In the genomic region with DNA sequence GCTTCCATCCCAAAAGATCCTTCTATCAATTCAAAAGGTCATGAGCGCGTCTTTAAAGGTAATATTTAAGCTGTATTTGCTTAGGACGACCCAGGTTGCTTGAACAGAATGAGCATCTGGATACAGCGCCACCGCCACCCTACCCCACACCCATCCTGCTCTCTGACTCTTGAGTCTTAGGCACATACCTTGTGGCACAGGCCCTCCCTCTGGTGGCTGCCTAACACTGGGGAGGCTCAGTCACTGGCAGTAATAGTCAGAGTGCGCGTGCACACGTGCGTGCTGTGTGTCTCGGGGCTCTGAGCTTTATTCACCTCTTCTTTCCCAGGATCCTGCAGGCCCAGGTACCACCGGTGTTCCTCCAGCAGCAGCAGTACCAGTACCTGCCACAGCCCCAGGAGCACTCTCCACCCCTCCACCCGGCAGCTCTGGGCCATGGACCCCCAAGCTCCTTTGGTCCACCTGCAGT, we compare ENCODE assay signal across 7 mouse cellular contexts. TPM values are rescaled to one million over a fixed set of nuclear protein-coding genes. Genes with fewer than 3 reads are reported as not detected.
DNase-seq lines count a peak whose midpoint lies in the region; ATAC-seq lines count a peak whose summit lies in the region.

No protein-coding gene starts in this region.

- no peaks in the 10 kb centered on the region for H3K9me3 ChIP-seq in megakaryocyte, embryonic 14.5 days
- H3K9me3 ChIP-seq in heart, embryonic 15.5 days (replicated peaks) = no peaks in the 10 kb centered on the region
- no peaks in the 10 kb centered on the region for H3K9me3 ChIP-seq in limb, embryonic 12.5 days

- ATAC-seq in megakaryocyte, adult 5-6 weeks (ENCODE audit: poor library complexity, severe bottlenecking) = no peak
- ATAC-seq in heart, embryonic 15.5 days (replicated peaks; ENCODE audit: insufficient number of reproducible peaks, insufficient read depth, low FRiP score, low read depth) = no peak
- ATAC-seq in limb, embryonic 12.5 days (ENCODE audit: insufficient number of reproducible peaks, insufficient read depth, low FRiP score, low TSS enrichment, low read depth) = no peak

- H3K4me1 ChIP-seq in megakaryocyte, embryonic 14.5 days = peaks cover 97% of the 10 kb centered on the region
- peaks cover 88% of the 10 kb centered on the region for H3K4me1 ChIP-seq in heart, embryonic 15.5 days (replicated peaks)
- peaks cover 87% of the 10 kb centered on the region for H3K4me1 ChIP-seq in limb, embryonic 12.5 days (replicated peaks)

- H3K9ac ChIP-seq in heart, embryonic 15.5 days = peak overlapping the region; percentile 22; the same call in 1 of the 2 replicates
- no peak overlapping the region for H3K9ac ChIP-seq in limb, embryonic 12.5 days (replicated peaks)

- no peak for DNase-seq in thymus, postnatal 36 days
- no peak for DNase-seq in T-cell, adult 2 months (ENCODE audit: low spot score)
- DNase-seq in spleen, adult 12 weeks (ENCODE audit: low spot score) = no peak

- peak overlapping the region; percentile 98 for H3K27ac ChIP-seq in heart, embryonic 15.5 days
- peak overlapping the region; percentile 91 for H3K27ac ChIP-seq in limb, embryonic 12.5 days

- peaks cover 74% of the 10 kb centered on the region for H3K36me3 ChIP-seq in megakaryocyte, embryonic 14.5 days (replicated peaks; ENCODE audit: low read length)
- H3K36me3 ChIP-seq in heart, embryonic 15.5 days = peaks cover 68% of the 10 kb centered on the region
- peaks cover 84% of the 10 kb centered on the region for H3K36me3 ChIP-seq in limb, embryonic 12.5 days

- H3K4me3 ChIP-seq in megakaryocyte, embryonic 14.5 days (replicated peaks) = peak overlapping the region; percentile 20
- no peak overlapping the region for H3K4me3 ChIP-seq in heart, embryonic 15.5 days
- H3K4me3 ChIP-seq in limb, embryonic 12.5 days (replicated peaks) = 0 out of 2 replicates have a peak overlapping the region, but pooled peaks have one; percentile 14

- WGBS in heart, embryonic 15.5 days = 79% methylated on average over 12 of the region's 12 CpGs
- 84% methylated on average over 12 of the region's 12 CpGs for WGBS in limb, embryonic 12.5 days

- peaks cover 31% of the 10 kb centered on the region for H3K27me3 ChIP-seq in megakaryocyte, embryonic 14.5 days (replicated peaks)
- no peaks in the 10 kb centered on the region for H3K27me3 ChIP-seq in heart, embryonic 15.5 days
- no peaks in the 10 kb centered on the region for H3K27me3 ChIP-seq in limb, embryonic 12.5 days

- 0 out of 2 replicates have a peak overlapping the region, but pooled peaks have one; percentile 89 for H3K4me2 ChIP-seq in heart, embryonic 15.5 days
- H3K4me2 ChIP-seq in limb, embryonic 12.5 days = peak overlapping the region; percentile 84

RNA-seq across cellular contexts. Expression of a gene that starts 6.8 kb away (rescaled TPM):
- polyA plus RNA-seq in megakaryocyte, embryonic 14.5 days (2012; ENCODE audit: insufficient read depth, low replicate concordance) = 17.8 and 18.5 TPM in 2 replicates
- 1.3 and 1.7 TPM in 2 replicates for total RNA-seq in megakaryocyte, adult 5-6 weeks (2015)
- 1.1 and 2.8 TPM in 2 replicates for total RNA-seq in megakaryocyte, adult 5-6 weeks (2017)
- polyA plus RNA-seq in heart, embryonic 15.5 days (2015; fragmentation: Nextera tagmentation; extraction: Ambion mirVana) = 38.9 and 45.6 TPM in 2 replicates
- 73.1 and 73.9 TPM in 2 replicates for polyA plus RNA-seq in limb, embryonic 12.5 days (2016; fragmentation: Nextera tagmentation; extraction: Ambion mirVana)
